Mouse (Mus musculus): ENCODE data around the gene Ctnnb1.
"Not testable (repeated sequence)": the region's sequence is repeated elsewhere in the genome, so short reads cannot be mapped to it uniquely, and the experiment has no call there.

The Ctnnb1 gene

DNA sequence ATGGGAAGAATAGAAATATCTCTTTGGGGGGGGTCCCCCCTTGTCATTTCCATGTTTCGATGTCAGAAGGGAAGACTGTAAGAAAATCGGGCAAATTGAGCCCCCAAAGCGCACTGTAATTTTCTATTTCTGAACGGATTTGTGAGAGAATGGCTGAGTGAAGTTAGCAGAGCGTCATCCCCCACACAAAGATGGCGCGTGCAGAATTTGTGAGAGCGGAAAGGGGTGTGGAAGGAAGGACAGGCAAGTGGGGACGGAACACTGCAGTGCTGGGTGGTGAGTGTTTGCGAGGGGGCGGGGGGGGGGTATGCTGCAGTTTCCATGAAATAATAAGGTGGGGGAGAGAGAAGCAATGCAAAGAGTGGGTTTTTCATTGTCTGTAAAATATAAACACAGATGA is at the start of gene Ctnnb1:
Gene Ctnnb1 (plus strand): TSS at position 136 of the 400 bp plus-strand sequence.
- DNase-seq (ENCODE audit: low spot score in 2 of 2) = no peak

DNA sequence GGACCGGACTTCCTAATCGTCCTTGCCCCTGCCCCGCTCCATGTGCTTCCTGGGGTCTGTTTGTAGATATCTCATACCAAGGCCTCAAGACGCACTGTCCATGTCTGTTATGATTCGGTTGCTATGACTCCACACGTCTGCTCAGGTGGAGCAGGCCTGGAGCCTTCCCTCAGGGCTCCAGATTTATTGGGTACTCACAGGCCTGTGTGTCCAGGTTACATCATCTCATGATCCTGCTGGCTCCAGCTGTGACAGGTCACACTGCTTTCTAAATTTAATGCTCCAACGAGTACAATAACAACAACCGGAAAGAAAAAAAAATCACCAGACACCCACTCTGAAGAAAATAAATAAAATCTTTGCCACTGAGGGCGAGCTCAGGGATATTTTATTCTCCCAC is 48.7 kb upstream of the Ctnnb1 start:
- no peak for DNase-seq (ENCODE audit: low spot score in 2 of 2)

DNA sequence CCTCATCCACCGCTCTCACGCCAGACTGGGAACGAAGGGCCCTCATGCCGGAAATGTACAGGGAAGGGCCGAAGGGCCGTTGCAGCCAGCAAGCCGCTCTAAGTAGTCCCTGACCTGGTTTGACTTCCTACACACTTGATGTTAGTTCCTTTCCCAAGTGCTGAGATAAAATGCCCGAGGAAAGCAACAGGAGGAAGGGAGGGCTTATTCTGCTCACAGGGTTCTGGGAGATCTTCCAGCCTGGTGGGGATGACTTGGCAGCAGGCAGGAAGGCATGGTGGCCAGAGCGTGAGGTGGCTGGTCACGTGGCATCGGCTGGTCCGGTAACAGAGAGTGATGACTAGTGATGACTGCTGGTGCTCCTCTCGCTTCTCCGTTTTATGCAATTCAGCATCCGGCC is 47.9 kb upstream of the Ctnnb1 start:
- DNase-seq (ENCODE audit: low spot score in 2 of 2) = no peak

DNA sequence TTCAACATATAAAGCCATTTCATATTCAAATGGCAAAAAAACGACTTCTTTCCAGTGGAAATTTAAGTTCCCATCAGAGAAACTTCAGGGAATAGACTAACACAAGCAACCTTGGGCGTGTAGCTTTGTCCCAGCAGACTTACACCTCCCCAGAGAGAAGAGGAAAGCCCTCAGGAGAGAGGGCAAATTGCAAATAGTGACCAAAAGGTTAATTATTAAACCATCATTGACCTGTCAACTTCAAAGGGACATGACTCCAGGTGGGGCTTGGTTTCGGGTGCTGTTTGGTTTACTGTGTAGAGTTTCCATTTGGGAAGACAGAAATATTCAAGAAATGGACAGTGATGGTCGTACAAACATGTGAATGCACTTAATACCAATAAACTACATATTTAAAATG is 47.2 kb upstream of the Ctnnb1 start:
- DNase-seq (ENCODE audit: low spot score in 2 of 2) = no peak

DNA sequence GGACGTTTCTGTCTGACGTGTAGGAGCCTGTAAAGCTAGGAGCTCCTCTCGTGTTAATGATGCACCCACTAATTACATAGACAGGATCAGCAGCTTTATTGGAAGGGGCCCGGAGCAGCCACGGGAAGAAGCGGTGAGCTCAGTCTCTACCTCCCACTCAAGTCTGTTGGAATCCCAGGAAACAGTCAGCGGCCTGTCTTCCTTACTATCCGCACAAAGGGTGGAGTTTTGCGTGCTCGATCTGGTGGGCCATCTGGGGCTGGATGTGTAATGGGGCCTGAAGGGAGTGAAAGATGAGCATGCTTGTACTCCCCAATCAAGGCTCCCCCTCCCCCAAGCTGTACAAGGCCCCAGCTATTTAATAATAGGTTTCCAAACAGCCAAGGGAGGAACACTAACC is 44.3 kb upstream of the Ctnnb1 start:
- no peak for DNase-seq (ENCODE audit: low spot score in 2 of 2)

DNA sequence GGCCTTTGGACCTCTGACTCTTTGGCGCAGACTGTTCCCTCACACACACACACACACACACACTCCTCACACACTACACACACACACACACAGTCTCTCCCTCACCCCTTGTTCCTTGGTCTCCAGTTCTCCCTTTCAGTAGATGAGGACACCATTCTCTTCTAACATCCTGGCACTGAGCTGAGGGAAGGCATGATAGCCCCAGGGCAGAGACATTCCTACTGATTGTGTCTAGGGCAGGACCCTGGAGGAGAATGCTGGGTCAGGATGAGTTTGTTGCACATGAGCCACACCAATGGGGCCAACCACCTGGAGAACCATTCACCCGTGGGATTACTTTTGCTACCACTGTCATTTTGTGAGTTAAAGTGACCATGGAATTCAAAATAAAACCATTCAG is 41.4 kb upstream of the Ctnnb1 start:
- no peak for DNase-seq (ENCODE audit: low spot score in 2 of 2)

DNA sequence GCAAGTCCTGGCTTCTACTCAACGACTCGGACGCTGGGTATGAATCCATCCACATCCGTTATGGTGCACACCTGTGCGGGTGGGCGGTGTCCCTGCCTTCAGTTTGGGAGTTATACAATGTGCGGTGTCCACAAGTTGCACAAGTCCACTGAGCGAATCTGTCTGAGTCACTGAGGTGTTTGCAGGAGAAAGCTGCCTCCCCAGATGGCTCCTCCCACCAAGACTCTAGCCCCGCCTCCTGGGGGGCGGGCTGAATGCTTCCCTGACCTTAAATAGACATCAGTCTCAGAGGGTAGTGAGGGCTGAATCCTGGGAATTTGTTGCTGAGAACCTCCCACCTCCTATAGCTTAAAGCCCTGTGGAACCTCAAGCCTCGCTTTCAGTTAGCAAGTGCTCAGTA is 35.6 kb upstream of the Ctnnb1 start:
- DNase-seq (ENCODE audit: low spot score in 2 of 2) = no peak

DNA sequence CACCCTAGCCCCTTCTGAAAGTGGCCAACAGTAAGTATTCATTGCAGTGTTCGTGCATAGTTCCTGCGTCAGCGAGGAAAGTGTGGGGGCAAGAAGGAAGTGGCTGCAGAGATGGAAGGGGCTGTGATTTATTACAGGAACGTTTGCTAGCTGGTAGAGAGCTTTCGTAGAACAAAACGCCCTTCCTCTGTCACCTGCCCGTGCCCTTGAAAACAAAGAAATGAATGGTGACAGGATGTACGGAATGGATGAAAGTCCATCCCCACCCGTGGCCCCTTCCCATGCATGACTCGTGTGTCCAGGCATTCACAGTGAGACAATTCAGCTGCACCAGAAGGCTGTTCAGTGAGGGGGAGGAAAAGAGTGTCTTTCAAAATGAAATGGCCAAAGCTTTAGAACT is 35.0 kb upstream of the Ctnnb1 start:
- no peak for DNase-seq (ENCODE audit: low spot score in 2 of 2)

DNA sequence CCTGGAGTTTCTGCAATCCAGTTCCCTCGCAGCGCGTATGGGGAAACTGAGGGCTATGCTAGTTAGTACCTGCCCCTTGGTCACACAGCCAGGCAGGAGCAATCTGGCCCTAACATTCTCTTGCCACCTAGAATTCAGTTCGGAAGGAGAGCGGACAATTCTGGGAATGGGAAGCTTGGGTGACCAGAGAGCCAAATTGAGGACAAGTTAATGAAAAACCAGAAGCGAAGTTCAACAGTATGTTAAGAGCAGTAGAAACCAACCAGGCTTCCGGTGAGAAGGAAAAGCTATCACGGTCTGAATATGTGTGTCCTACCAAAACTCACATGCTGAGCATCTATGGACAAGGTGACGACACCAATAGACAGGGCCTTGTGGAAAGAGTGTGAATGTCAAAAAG is 34.6 kb upstream of the Ctnnb1 start:
- no peak for DNase-seq (ENCODE audit: low spot score in 2 of 2)

DNA sequence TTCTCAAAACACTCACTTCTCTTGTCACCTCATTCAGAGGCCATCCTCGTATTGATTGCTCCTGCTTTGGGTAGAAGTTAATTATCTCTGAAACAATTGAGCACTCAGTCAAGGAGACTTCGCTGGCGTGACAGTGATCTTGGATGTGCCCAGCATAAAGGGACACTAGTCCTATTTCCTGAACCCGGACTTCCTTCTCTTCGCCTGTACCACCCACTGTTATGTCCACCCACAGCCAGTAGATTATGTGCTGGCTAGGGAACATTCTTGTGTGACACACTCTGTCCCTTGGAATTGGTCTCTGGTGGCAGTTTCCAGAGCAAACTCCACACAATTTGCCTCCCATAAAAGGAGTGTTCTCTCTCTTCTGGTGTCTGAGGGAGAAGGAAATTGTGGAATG is 32.5 kb upstream of the Ctnnb1 start:
- DNase-seq (ENCODE audit: low spot score in 2 of 2) = no peak

DNA sequence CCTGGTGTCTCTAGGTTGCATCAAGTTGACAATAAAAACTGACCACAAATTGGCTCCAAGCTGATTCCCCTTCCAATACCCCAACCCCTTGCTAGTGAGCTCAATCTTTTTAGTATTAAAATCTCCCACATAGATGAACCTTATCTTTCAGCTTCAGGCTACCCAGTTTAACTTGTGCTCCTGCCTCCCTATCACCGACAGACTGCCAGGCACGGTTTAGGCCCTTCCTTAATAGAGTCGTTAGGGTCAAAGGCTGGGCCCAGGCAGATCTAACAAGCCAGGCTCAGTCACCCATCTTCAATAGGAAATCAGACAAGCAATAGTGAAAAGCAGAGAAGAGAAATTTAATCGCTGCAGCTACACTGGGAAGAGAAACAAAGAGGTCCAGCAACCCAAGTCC is 31.7 kb upstream of the Ctnnb1 start:
- DNase-seq (ENCODE audit: low spot score in 2 of 2) = no peak

DNA sequence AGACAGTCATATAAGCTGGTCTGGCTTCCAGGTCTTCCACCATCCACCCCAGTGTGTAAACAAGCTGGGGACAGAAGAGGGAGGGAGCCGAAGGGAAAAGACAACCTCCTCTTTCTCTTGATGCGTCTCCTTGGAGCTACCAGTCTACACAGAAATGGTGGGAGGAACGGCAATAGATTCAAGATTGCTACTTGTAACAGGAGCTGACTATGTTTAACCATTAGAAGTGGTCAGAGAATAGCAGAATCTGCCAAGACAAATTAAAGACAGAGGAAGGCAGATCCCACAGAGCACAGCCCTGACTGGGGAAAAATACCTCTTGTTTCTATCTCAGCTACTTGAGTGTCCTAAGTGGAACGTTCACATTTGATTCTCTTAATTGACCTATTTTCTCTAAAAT is 29.2 kb upstream of the Ctnnb1 start:
- no peak for DNase-seq (ENCODE audit: low spot score in 2 of 2)

DNA sequence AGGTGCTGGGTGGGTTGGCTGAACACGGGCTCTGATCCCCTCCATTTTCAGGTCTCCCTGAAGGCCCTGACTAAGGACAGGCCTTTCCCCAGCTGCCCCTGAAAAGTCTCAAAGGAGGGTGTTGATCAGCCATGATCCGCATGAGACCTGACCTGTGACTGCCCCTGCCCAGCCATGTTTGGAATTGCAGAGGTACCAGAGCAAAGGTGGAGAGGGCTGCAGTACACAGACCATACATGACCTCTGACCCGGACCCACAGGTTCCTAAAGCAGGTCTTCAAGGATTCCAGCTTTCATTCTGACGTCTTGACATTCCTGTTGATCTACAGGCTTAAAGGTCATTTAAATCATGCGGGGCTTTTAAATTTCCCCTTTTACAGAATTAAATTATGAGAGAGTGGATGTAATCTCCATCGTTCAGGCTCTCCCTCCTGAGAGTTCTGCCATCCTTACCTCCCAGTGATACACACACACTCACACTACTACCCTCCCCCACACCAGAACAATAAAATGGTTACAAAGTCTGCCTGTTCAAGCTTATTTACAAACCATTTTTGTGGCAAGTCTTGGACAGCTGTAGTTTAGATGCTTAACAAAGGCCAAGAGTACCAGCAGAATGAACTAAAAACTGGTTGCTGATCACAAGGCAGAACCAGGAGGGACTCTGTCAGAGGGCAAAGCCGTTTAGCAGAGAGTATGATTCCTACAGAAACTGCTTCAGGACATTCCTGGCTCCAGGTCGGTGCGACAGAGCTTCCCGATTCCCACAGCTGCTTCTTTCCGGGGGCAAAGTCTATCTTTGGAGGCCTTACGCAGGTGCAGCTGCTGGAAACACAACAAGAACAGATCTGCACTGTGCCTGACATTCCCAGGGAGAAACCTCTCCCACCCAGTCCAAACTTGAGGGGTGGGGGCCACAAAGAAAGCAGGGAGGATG is 28.4 kb upstream of the Ctnnb1 start:
- no peak for DNase-seq (ENCODE audit: low spot score in 2 of 2)

DNA sequence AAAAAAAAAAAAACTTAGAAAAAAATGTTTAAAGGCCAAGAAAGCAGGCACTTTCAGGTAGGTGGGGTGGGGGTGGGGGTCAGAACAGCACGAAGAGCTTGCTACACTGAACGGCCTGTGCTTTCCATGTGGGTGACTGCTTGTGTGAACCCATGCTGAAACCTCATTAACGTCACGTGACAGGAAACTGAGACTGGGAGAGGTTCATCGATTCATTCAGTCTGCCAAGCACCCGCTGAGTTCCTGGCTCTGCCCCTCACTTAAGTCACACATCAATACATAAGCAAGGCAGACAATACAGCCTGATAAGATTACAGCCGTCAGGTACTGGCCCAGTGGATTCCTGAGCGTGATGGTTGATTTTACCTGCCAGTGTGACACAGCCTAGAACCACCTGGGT is 26.5 kb upstream of the Ctnnb1 start:
- DNase-seq (ENCODE audit: low spot score in 2 of 2) = no peak

DNA sequence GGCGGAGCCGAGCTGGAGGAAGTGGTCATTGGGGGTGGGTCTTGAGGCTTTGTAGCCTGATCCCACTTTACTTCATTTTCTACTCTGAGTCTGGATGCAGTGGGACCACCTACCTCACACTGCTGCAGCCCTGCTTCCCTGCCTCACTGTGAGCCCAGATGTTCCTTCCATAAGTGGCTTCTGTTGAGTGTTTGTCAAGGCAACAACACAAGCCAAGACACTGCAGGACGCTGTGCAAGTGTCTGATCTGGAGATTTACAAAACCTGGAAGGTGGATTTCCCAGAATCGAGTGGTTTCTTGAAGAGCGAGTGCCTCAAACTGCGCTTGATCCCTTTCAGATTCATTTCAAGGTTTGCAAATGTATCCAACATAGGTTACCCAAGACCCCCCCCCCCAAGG is 20.6 kb upstream of the Ctnnb1 start:
- no peak for DNase-seq (ENCODE audit: low spot score in 2 of 2)

DNA sequence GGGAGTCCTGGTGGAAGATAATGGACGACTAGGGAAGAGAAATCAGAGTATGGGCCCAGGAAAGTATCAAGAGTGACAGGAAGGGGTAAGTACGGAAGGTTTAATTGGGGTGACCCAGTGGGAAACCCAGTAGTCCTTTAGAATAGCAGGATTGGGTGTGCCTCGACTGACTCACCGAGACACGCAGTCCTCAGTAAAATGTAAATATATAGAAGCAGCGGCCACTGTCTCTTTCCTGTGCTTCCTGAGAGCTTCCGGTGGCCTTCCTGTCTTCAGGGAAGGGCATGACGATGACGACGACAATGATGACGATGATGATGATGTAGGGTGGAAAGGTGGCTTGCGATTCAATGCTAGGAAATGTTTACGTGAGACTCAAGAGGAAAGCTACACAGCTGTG is 15.9 kb upstream of the Ctnnb1 start:
- no peak for DNase-seq (ENCODE audit: low spot score in 2 of 2)

DNA sequence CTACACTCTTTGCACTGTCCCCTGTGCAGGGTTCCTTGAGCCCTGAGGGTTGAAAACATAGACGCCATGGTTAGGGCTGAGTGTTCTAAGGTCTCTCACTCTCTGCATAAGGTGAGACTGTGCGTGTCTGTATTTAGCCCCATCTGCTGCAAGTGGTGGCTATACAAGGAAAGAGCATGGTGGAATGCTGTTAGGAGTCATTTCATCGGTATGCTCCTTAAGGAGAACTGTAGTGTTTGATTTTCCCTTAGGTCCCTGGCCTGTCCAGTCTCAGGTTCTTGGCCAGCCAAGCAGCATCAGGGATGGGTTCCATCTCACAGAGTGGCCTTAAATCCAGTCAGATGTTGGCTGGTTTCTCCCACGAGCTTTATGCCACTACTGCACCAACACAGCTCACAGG is 14.6 kb upstream of the Ctnnb1 start:
- no peak for DNase-seq (ENCODE audit: low spot score in 2 of 2)

DNA sequence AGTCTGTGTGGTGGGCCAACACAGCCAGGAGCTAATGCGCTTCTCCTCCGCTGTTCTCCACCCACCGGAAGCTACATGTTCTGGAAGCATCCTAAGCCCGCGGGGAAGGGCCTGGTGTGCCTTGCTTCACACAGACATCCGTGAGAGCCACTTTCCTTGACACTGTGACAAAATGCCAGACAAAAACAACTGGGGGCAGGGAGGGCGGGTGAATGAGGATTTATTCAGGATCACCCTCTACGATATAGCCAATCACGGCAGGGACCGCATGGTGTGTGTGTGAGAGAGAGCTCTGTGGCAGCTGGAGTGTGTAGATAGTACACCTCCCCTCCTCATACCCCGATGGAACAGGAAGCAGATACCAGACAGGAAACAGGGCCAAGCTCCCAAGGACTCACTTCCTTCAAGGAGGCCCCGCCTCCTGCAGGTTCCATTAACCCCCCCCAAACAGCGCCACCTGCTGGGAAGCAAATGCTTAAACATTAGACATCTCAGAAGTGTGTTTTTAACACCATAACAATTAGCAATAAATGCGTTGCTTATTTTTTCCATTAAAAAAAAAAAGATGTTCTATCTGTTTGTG is 14.0 kb upstream of the Ctnnb1 start:
- DNase-seq (ENCODE audit: low spot score in 2 of 2) = peak; percentile 28 to 52

DNA sequence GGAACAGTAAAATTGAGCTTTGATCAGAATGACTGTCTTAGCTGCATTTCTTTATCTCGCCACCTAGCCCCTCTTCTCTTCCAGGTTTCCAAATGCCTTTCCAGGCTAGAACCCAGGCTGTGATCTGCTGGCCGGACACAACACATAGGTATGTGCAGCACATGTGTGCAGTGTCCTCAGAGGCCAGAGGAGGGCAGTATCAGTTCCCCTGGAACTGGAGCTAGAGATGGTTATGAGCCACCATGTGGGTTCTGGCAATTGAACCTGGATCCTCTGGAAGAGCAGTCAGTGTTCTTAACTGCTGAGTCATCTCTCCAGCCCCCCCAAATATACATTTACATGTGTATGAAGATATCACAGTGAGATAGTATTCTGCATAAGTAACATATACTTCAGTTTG is 11.4 kb upstream of the Ctnnb1 start:
- not testable (repeated sequence) for DNase-seq (ENCODE audit: low spot score in 2 of 2)

DNA sequence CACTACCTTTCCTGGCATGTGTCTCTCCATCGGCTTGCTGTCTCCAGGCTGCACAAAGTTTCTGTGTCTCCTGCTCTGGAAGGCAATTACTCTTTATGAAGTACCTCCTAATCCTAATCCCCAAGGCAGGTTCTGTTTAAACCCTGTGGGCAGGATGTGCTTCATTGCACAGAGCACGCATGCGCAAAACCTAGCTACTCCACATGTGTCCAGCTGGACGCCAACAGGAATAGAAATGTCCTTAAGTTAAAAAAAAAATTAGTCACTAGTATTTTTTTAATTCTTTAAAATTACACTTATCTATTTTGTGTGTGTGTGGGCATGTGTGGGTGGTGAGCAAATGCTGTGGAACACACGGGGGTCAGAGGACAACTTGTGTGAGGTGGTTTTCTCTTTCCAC is 10.8 kb upstream of the Ctnnb1 start:
- no peak for DNase-seq (ENCODE audit: low spot score in 2 of 2)

DNA sequence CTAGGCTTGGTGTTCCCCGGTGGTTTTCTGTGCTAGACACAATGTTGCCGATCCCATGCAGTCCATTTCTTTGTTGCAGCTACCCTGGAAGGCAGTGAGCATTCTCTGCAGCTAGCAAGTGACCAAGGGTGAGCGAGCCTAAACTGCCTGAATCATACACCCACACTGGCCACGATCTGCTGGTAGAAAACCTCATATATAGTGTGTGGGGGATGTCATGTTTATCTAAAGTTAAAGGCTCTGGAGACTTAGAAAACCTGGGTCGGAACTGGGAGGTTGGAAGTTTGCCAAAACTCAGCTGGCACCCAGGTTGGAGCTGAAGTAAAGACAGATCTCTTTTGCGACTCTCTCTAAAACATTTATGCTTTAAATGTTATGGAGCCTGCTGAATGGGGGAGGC is 10.4 kb upstream of the Ctnnb1 start:
- no peak for DNase-seq (ENCODE audit: low spot score in 2 of 2)

DNA sequence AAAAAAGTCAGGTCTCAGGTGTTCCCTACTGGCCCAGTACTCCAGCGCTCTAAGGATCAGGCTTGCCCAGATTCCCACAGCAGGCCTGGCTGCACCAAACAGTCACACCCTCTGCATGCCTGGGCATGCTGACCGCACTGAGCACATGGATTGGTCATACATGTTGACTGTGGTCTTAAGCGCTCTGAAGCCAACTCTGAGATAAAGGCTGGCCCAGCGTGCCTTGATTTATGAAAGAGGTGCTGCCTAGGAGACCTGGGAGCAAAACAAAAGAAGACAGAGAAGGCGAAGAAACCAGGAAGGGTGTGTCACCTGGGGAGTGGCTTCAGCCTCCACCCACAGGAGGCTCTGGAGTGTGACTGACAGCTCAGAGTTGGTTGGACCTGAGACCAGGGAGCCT is 9.9 kb upstream of the Ctnnb1 start:
- peak in 1 of 2 experiments; percentile 21 for DNase-seq (ENCODE audit: low spot score in 2 of 2)

DNA sequence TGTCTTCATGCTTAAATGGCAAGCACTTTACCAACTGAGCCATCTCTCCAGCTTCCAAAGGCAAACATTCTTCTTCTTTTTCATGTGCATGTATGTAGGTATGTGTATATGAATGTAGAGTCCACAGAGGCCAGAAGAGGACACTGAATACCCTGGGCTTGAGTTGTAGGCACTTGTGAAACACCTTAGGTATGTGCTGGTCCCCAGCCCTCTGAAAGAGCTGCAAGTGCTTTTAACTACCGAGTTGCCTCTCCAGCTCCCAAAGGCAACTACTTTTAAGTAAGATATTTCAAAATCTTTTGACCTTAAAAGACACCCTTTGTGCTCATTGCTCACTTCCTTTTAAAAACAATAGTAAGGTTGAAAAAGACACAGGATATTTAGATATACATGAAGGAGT is 2.9 kb upstream of the Ctnnb1 start:
- no peak for DNase-seq (ENCODE audit: low spot score in 2 of 2)
